Mouse (Mus musculus): ENCODE results near the gene Dnmt1. TPM values are rescaled to one million over a fixed set of nuclear protein-coding genes. Genes with fewer than 3 reads are reported as not detected.

The Dnmt1 gene
- total RNA-seq (2023): 90.9 TPM

DNA sequence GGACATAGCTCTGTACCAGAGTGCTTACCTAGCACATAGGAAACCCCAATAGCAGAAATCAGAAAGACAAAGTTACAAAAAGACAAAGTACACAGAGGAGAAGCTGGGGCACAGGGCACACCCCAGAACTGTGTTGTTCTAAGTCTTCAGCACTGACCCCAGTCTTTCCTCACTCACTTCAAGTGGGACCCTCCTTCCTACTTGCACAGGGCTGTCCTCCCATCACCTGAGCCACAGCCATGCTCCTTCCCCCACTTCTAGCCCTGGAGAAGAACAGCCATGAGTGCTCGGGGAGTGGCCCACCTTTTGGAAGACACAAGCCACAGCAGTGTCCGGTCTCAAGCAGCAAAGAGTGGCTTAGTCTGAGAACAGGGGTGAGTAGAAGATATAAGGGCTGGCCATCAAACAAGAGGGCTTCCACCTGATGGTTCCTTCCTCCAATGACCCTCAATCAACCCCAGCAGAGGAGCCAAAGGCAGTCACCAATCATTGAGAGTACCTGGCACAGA, at the start of gene Dnmt1:
Gene Dnmt1, minus strand, starts transcription at position 459 of the 509 bp plus-strand sequence.

DNA sequence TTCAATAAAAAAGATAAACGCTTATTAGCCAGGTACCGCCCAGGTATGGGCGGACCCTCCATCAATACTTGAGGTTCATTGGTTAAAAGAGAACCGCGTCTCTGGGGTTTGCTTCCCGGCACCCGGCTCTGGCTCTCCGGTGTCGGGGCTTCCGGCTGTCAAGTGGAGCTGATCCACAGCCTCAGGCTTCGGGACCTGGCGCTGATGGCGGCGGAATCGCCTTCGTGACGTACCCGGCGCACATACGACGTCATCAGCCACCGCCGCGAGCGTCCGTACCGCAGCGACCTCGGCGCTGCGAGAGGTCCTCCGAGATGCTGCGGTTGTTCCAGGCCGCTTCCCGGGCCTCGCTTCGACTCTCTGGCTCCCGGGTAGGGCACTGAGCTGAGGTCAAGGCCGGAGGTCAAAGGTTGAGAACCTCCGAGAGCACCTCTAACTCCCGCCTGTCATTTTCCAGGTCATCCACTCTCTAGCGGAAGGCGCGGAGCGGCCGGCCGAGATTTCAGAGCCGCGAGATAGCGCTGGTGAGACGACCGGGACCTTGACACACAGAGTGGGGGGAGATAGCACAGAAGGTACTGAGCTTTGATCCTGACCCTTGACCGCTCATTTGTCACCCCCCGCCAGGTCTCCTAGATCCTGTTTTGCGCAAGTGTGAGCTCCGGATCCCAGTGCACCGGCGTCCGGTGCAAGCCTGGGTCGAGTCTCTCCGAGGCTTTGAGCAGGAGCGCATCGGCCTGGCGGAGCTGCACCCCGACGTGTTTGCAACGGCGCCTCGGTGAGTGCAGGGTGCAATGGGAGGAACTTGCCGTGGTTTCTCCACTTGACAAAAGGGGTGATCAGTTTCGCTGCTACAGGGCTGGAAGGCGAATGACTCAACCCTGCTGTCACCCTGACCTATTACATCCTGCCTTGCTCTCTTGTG, 43.2 kb upstream of the Dnmt1 start, which contains the start of gene Mrpl4:
Gene Mrpl4, plus strand, starts transcription at position 112 of the 925 bp plus-strand sequence.

DNA sequence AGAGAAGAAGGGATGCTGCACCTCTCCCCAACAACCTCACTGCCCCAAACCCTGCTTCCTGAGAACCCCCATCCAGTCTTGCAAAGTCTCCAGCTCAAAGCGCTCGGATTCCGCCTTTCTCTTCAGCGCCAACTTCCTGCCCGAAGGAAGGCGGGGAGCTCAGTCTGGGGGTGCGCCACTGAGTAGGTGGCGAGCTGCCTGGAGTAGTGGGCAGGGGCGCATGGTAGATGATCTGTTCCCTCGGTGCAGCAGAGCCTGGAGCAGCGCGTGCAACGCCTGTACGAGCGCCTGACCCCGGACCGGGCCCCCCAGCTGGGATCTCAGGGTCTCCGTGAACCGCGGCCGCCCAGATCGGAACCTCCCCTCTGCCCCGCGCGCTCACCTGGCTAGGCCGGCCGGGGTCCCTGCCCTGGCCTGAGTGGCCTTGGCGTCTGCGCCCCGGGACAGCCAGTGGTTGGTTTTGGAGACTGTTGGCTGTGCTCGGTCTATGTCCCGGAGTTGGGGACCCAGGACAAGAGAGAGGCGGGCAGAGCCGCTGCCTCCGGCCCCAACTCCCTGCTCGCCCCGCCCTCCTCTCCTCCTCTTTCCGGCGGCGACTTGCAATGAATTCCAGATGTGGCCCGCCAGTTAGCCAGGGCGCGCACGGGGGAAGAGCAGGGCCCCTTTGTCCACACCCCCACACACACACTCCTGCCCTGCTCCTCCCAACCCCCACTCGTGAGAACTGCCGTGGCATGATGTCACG, 16.7 kb upstream of the Dnmt1 start, which contains the start of gene S1pr2:
Gene S1pr2, minus strand, starts transcription at position 566 of the 745 bp plus-strand sequence.

DNA sequence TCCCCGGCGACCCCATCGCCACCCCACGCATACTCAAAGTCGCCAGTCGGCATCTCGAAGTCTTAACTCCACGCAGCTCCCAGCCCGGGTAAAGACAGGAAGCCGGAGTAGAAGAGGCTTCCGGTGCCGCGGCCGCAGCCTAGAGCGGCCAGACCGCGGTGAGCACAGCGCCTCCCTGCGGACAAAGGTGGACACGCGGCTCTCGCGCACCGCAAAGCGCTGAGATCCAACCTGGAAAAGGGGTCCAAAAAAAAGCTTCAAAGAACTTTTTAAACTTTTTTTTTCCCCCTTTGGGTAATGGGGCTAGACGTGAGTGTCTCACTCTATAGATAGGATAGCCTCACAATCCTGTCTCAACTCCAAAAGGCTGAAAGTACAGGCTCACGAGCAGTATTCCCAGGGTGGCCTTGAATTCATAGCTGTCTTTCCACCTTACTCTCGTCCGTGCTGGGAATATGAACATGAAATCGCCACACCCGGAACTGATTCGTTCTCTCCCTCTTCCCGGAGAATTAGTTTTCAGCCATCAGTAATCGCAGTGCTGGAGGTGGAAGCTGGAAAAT, 61.1 kb downstream of the Dnmt1 start, which contains the start of gene Eif3g:
Gene Eif3g, minus strand, starts transcription at position 113 of the 563 bp plus-strand sequence.

GRCm38 (mm10) chr9:20887704-20888385, 71.8 kb downstream of the Dnmt1 start, which contains the start of gene Ppan:
Gene Ppan, plus strand, starts transcription at chr9:20888175.

GRCm38 (mm10) chr9:20879097-20879792, 80.4 kb downstream of the Dnmt1 start, which contains the start of gene Angptl6:
Gene Angptl6, minus strand, starts transcription at chr9:20879727.

GRCm38 (mm10) chr9:20868448-20869001, 91.2 kb downstream of the Dnmt1 start, which contains the start of gene A230050P20Rik:
Gene A230050P20Rik, plus strand, starts transcription at chr9:20868642.

Other genes starting within 250 kb of the Dnmt1 start
- gene Olfm2, start 213.5 kb downstream of the Dnmt1 start, total RNA-seq (2023): not detected
- 0.15 TPM for gene Col5a3, start 144.8 kb downstream of the Dnmt1 start, total RNA-seq (2023)
- not detected for gene Rdh8, start 141.4 kb downstream of the Dnmt1 start, total RNA-seq (2023)
- 72.1 TPM for gene A230050P20Rik, start 91.2 kb downstream of the Dnmt1 start, total RNA-seq (2023)
- 2.3 TPM for gene Angptl6, start 80.2 kb downstream of the Dnmt1 start, total RNA-seq (2023)
- 90.6 TPM for gene Ppan, start 71.7 kb downstream of the Dnmt1 start, total RNA-seq (2023)
- gene Eif3g, start 61.3 kb downstream of the Dnmt1 start, total RNA-seq (2023): 177 TPM
- gene S1pr2, start 16.9 kb upstream of the Dnmt1 start, total RNA-seq (2023): 2.6 TPM
- 41.4 TPM for gene Mrpl4, start 42.9 kb upstream of the Dnmt1 start, total RNA-seq (2023)
- gene Icam1, start 56.1 kb upstream of the Dnmt1 start, total RNA-seq (2023): 44.3 TPM
- gene Icam4, start 69.5 kb upstream of the Dnmt1 start, total RNA-seq (2023): 0.92 TPM
- gene Icam5, start 72.2 kb upstream of the Dnmt1 start, total RNA-seq (2023): 0.21 TPM
- gene Zglp1, start 107.2 kb upstream of the Dnmt1 start, total RNA-seq (2023): not detected
- gene Gm49373, start 113.2 kb upstream of the Dnmt1 start, total RNA-seq (2023): 1.7 TPM
- gene Fdx1l, start 113.7 kb upstream of the Dnmt1 start, total RNA-seq (2023): 25.2 TPM
- 12.2 TPM for gene Gm38431, start 132.1 kb upstream of the Dnmt1 start, total RNA-seq (2023)
- 107 TPM for gene Raver1, start 132.1 kb upstream of the Dnmt1 start, total RNA-seq (2023)
- gene Tyk2, start 171.4 kb upstream of the Dnmt1 start, total RNA-seq (2023): 48.3 TPM
- 131 TPM for gene Cdc37, start 190.1 kb upstream of the Dnmt1 start, total RNA-seq (2023)
- 0.92 TPM for gene Pde4a, start 205.8 kb upstream of the Dnmt1 start, total RNA-seq (2023)

Data from CD8-positive naive resting alpha-beta T cell, adult 57 days (primary cell).